Mouse (Mus musculus): ENCODE data around the gene Gngt2. TPM values are rescaled to one million over a fixed set of nuclear protein-coding genes. Genes with fewer than 3 reads are reported as not detected.
"Not testable (repeated sequence)": the region's sequence is repeated elsewhere in the genome, so short reads cannot be mapped to it uniquely, and the experiment has no call there.

Gene Gngt2
- polyA plus RNA-seq, 1 experiment = 2.7 TPM

DNA sequence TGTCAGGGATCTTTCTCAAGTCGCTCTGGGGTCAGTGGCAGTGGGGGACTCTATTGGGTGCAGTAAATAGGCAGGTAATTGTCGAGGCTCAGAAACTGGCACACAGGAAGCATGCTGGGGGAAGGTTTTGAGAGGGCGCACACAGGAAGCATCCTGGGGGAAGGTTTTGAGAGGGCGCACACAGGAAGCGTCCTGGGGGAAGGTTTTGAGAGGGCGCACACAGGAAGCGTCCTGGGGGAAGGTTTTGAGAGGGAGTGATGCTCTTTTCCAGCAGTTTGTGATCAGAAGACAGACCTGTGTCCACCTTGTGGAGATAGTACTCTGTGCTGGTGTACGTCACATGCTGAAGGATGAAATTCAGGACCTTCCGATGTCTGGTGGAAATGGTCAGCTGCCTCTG, 38.8 kb downstream of the Gngt2 start:
- Histone ChIP-seq H3K79me2 (ENCODE audit: control insufficient read depth, insufficient read depth) (no peaks in the 10 kb centered on the region), H3ac (ENCODE audit: control insufficient read depth, insufficient read length, low read depth) (no peak overlapping the region), H3K4me3 (ENCODE audit: insufficient read depth, poor library complexity, severe bottlenecking) (no peak overlapping the region), H3K36me3 (ENCODE audit: control insufficient read depth, insufficient read depth) (no peaks in the 10 kb centered on the region), H3K79me3 (ENCODE audit: low read depth) (no peaks in the 10 kb centered on the region), H3K27me3 (ENCODE audit: control insufficient read depth, insufficient read depth, insufficient read length) (peaks cover 3% of the 10 kb centered on the region)
- TF ChIP-seq CTCF (IDR thresholded peaks at IDR 0.05; ENCODE audit: control insufficient read depth, insufficient read depth, insufficient read length) (no peak), CEBPB (IDR thresholded peaks at IDR 0.05; ENCODE audit: low read depth) (no peak), MYOG (IDR thresholded peaks at IDR 0.05; ENCODE audit: control insufficient read depth, extremely low read depth, insufficient read length) (no peak), FOSL1 (IDR thresholded peaks at IDR 0.05; ENCODE audit: insufficient read depth, low read length, poor library complexity, severe bottlenecking) (no peak), USF1 (IDR thresholded peaks at IDR 0.05; ENCODE audit: low read depth) (no peak), MAX (IDR thresholded peaks at IDR 0.05) (no peak), MYOD1 (IDR thresholded peaks at IDR 0.05; ENCODE audit: control insufficient read depth, insufficient read length, low read depth) (no peak)

DNA sequence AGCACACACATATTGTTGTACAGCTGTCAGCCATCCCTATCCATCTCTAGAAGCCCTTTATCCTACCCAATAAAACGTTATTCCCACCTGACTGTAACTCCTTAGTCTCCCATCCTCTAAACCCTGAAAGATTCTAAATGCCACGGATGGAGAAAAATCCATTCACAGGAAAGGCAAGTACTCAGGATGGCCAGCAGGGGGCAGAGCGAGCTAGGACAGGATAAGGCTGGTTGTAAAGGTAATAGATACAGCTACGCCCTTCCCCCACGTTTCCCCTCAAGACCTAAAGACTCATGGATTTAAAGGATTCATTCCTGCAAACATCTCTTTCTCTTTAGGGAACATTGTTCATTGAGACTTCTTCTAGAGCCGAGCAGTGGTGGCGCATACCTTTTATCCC, 39.3 kb downstream of the Gngt2 start:
- H3K79me2 ChIP-seq (ENCODE audit: control insufficient read depth, insufficient read depth) = no peaks in the 10 kb centered on the region
- H3K27me3 ChIP-seq (ENCODE audit: control insufficient read depth, insufficient read depth, insufficient read length) = peaks cover 3% of the 10 kb centered on the region
- H3ac ChIP-seq (ENCODE audit: control insufficient read depth, insufficient read length, low read depth) = no peak overlapping the region
- no peak overlapping the region for H3K4me3 ChIP-seq (ENCODE audit: insufficient read depth, poor library complexity, severe bottlenecking)
- TF ChIP-seq USF1 (IDR thresholded peaks at IDR 0.05; ENCODE audit: low read depth) (no peak), CTCF (IDR thresholded peaks at IDR 0.05; ENCODE audit: control insufficient read depth, insufficient read depth, insufficient read length) (no peak)
- H3K36me3 ChIP-seq (ENCODE audit: control insufficient read depth, insufficient read depth) = no peaks in the 10 kb centered on the region
- no peaks in the 10 kb centered on the region for H3K79me3 ChIP-seq (ENCODE audit: low read depth)

DNA sequence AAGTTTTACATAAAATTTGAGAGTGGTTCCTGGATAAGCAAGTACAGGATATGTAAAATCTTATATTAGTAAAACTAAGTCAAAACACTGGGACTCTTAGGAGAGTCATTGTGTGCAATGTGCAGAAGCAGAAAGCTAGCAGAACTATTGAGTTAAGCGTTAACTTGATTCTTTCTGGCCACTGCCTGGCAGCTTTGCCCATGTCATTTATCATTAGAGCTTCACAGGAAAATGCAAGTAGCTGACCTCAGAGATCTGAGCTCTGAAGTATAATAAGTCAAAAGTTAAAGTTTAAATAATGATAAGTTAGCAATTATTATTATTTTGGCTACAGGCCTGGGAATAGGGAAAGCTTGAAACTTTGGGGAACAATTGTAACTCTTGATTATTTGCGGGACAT, 42.8 kb downstream of the Gngt2 start:
- not testable (repeated sequence) for H3K36me3 ChIP-seq (ENCODE audit: control insufficient read depth, insufficient read depth); H3K79me3 ChIP-seq (ENCODE audit: low read depth); H3ac ChIP-seq (ENCODE audit: control insufficient read depth, insufficient read length, low read depth); H3K79me2 ChIP-seq (ENCODE audit: control insufficient read depth, insufficient read depth); H3K4me3 ChIP-seq (ENCODE audit: insufficient read depth, poor library complexity, severe bottlenecking)
- H3K27me3 ChIP-seq (ENCODE audit: control insufficient read depth, insufficient read depth, insufficient read length) = peaks cover 20% of the 10 kb centered on the region

DNA sequence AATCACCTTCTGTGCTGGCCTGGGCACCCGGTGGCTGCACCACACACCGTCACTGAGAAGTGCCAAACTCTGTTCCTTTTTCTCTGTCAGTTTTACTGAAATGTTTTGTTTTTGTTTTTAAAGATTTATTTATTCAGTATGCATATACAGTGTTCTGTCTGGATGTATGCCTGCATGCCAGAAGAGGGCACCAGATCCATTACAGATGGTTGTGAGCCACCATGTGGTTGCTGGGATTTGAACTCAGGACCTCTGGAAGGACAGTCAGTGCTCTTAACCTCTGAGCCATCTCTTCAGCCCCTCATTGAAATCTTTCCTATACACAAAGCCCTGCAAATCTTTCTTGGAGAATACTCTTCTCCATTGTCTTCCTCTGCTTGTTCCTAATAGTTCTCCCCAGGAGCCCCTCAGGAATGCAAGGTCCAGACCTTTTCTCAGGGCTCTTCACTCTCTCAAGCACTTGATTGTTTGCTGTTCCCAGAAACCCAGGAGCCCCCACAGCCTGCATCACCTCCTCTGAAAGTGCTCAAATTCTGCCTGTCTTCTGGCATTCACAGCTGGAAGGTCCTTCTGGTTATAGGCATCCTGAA, 53.5 kb downstream of the Gngt2 start:
- no peak overlapping the region for H3ac ChIP-seq (ENCODE audit: control insufficient read depth, insufficient read length, low read depth)
- no peaks in the 10 kb centered on the region for H3K79me2 ChIP-seq (ENCODE audit: control insufficient read depth, insufficient read depth)
- no peak overlapping the region for H3K4me3 ChIP-seq (ENCODE audit: insufficient read depth, poor library complexity, severe bottlenecking)
- peaks cover 19% of the 10 kb centered on the region for H3K27me3 ChIP-seq (ENCODE audit: control insufficient read depth, insufficient read depth, insufficient read length)
- H3K36me3 ChIP-seq (ENCODE audit: control insufficient read depth, insufficient read depth) = no peaks in the 10 kb centered on the region
- TF ChIP-seq MYOD1 (IDR thresholded peaks at IDR 0.05; ENCODE audit: control insufficient read depth, insufficient read length, low read depth) (no peak), CTCF (IDR thresholded peaks at IDR 0.05; ENCODE audit: control insufficient read depth, insufficient read depth, insufficient read length) (no peak), FOSL1 (IDR thresholded peaks at IDR 0.05; ENCODE audit: insufficient read depth, low read length, poor library complexity, severe bottlenecking) (no peak), MYOG (IDR thresholded peaks at IDR 0.05; ENCODE audit: control insufficient read depth, extremely low read depth, insufficient read length) (no peak), CEBPB (IDR thresholded peaks at IDR 0.05; ENCODE audit: low read depth) (no peak), USF1 (IDR thresholded peaks at IDR 0.05; ENCODE audit: low read depth) (no peak), MAX (IDR thresholded peaks at IDR 0.05) (no peak)
- H3K79me3 ChIP-seq (ENCODE audit: low read depth) = no peaks in the 10 kb centered on the region

Other genes with a start within 250 kb of the Gngt2 start
- gene Ngfr, start 249.5 kb upstream of the Gngt2 start, polyA plus RNA-seq (2012; fragmentation: generic; extraction: Trizol) = 0.02 TPM
- gene Phb, start 170.3 kb upstream of the Gngt2 start, polyA plus RNA-seq (2012; fragmentation: generic; extraction: Trizol) = 396 TPM
- gene Zfp652, start 124.5 kb upstream of the Gngt2 start, polyA plus RNA-seq (2012; fragmentation: generic; extraction: Trizol) = 4.8 TPM
- gene B130006D01Rik, start 113.6 kb upstream of the Gngt2 start, polyA plus RNA-seq (2012; fragmentation: generic; extraction: Trizol) = 0.02 TPM
- gene Phospho1, start 12.7 kb upstream of the Gngt2 start, polyA plus RNA-seq (2012; fragmentation: generic; extraction: Trizol) = 98.3 TPM
- gene Abi3, start 5.3 kb downstream of the Gngt2 start, polyA plus RNA-seq (2012; fragmentation: generic; extraction: Trizol) = 0.33 TPM
- not detected for gene B4galnt2, start 77.7 kb downstream of the Gngt2 start, polyA plus RNA-seq (2012; fragmentation: generic; extraction: Trizol)
- gene Igf2bp1, start 168.7 kb downstream of the Gngt2 start, polyA plus RNA-seq (2012; fragmentation: generic; extraction: Trizol) = 0.74 TPM
- not detected for gene Gip, start 187.3 kb downstream of the Gngt2 start, polyA plus RNA-seq (2012; fragmentation: generic; extraction: Trizol)
- 106 TPM for gene Snf8, start 197.7 kb downstream of the Gngt2 start, polyA plus RNA-seq (2012; fragmentation: generic; extraction: Trizol)
- gene Ube2z, start 228.2 kb downstream of the Gngt2 start, polyA plus RNA-seq (2012; fragmentation: generic; extraction: Trizol) = 73.0 TPM
- gene Atp5g1, start 238.5 kb downstream of the Gngt2 start, polyA plus RNA-seq (2012; fragmentation: generic; extraction: Trizol) = 857 TPM

Data from C2C12 (cell line).